In the genomic region with DNA sequence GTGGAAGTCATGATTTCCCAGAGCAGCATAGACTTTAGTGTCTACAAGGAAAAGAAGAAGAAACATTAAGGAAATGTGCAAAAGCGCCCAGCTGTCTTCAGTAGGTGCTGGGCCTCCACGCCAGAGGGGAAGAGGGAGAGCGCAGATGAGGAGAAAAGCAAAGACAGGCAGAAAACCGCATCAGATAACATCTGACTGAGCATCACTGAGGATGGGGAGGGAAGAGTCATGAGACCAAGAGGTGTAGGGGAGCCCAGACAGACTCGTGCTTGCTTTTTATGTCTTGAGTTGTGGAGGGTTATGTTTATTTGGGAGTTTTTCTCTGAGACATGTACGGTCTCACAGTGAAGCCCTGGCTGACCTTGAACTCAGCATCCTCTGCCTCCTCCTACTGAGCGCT, we compare ENCODE assay signal across 22 mouse cellular contexts.
"Had no signal": no experiment of that assay in that cellular context is flagged by ENCODE, and none has a peak within 500 bp of the region (broad histone marks: within the 10 kb centered on the region; RNA-seq: fewer than 3 reads in every experiment).

No protein-coding gene starts in this region.

- H3K4me1 ChIP-seq: intestine, embryonic 15.5 days; limb, embryonic 13.5 days; limb, embryonic 15.5 days had no signal

- DNase-seq: gastrocnemius, postnatal 14 days; gastrocnemius, postnatal 36 days; heart, adult 11 months; heart, adult 2 months; heart, postnatal 14 days; heart, postnatal 36 days; kidney, adult 18-20 months; kidney, adult 8-10 months; kidney, postnatal 10 days; kidney, postnatal 25 days; kidney, postnatal 4 days; left cerebral cortex, postnatal 4 days had no signal

- H3K27ac ChIP-seq: heart, adult 2 months; heart, embryonic 13.5 days; heart, embryonic 15.5 days; hindbrain, embryonic 13.5 days; hindbrain, embryonic 15.5 days; hindbrain, postnatal 0 days; intestine, embryonic 15.5 days; layer of hippocampus, adult 2 months; left cerebral cortex, adult 2 months; limb, embryonic 13.5 days; limb, embryonic 15.5 days had no signal

- H3K4me3 ChIP-seq: heart, adult 2 months; heart, embryonic 13.5 days; heart, embryonic 15.5 days; hindbrain, embryonic 13.5 days; hindbrain, embryonic 15.5 days; intestine, embryonic 15.5 days; layer of hippocampus, adult 2 months; left cerebral cortex, adult 2 months; limb, embryonic 13.5 days; limb, embryonic 15.5 days had no signal

- H3K27me3 ChIP-seq: heart, embryonic 13.5 days; heart, embryonic 15.5 days; hindbrain, embryonic 13.5 days; hindbrain, embryonic 15.5 days; intestine, embryonic 15.5 days; limb, embryonic 13.5 days; limb, embryonic 15.5 days had no signal

- H3K36me3 ChIP-seq: heart, embryonic 13.5 days; heart, embryonic 15.5 days; hindbrain, embryonic 13.5 days; hindbrain, embryonic 15.5 days; intestine, embryonic 15.5 days; limb, embryonic 13.5 days; limb, embryonic 15.5 days had no signal
